Mouse (Mus musculus): ENCODE data around the gene Schip1.
"Not testable (repeated sequence)": the region's sequence is repeated elsewhere in the genome, so short reads cannot be mapped to it uniquely, and the experiment has no call there.

The Schip1 gene

GRCm38 (mm10) chr3:68064731-68065130 lies at the start of gene Schip1:
Gene Schip1, plus strand, starts transcription at chr3:68064802.
- in situ Hi-C loops (cut with MboI; ENCODE audit: low pct_unique_long_range_greater_than_20kb in 1 of 2, low sequenced_read_pairs in 2 of 2, unreplicated experiment in 1 of 2): loop anchor here (10.0 to 25.0 kb wide), 3 partner anchors 473 to 648 kb away; no protein-coding TSS in a partner anchor

GRCm38 (mm10) chr3:68015786-68016185 lies 48.8 kb upstream of the Schip1 start:
- in situ Hi-C loops (cut with MboI; ENCODE audit: low pct_unique_long_range_greater_than_20kb in 1 of 2, low sequenced_read_pairs in 2 of 2, unreplicated experiment in 1 of 2): no loop called here

GRCm38 (mm10) chr3:68019401-68019800 lies 45.2 kb upstream of the Schip1 start:
- in situ Hi-C loops (cut with MboI; ENCODE audit: low pct_unique_long_range_greater_than_20kb in 1 of 2, low sequenced_read_pairs in 2 of 2, unreplicated experiment in 1 of 2): no loop called here

- in situ Hi-C loops (cut with MboI; ENCODE audit: low pct_unique_long_range_greater_than_20kb in 1 of 2, low sequenced_read_pairs in 2 of 2, unreplicated experiment in 1 of 2): loop anchor here (25.0 kb wide), 2 partner anchors 399 to 424 kb away; no protein-coding TSS in a partner anchor
Measured at GRCm38 (mm10) chr3:68036097-68036496, 28.5 kb upstream of the Schip1 start.

GRCm38 (mm10) chr3:68042951-68043350 lies 21.7 kb upstream of the Schip1 start:
- in situ Hi-C loops (cut with MboI; ENCODE audit: low pct_unique_long_range_greater_than_20kb in 1 of 2, low sequenced_read_pairs in 2 of 2, unreplicated experiment in 1 of 2): loop anchor here (25.0 kb wide), 2 partner anchors 406 to 431 kb away; no protein-coding TSS in a partner anchor

GRCm38 (mm10) chr3:68045475-68046416 lies 18.9 kb upstream of the Schip1 start:
- in situ Hi-C loops (cut with MboI; ENCODE audit: low pct_unique_long_range_greater_than_20kb in 1 of 2, low sequenced_read_pairs in 2 of 2, unreplicated experiment in 1 of 2): loop anchor here (25.0 kb wide), 2 partner anchors 408 to 433 kb away; no protein-coding TSS in a partner anchor

GRCm38 (mm10) chr3:68053538-68053937 lies 11.1 kb upstream of the Schip1 start:
- in situ Hi-C loops (cut with MboI; ENCODE audit: low pct_unique_long_range_greater_than_20kb in 1 of 2, low sequenced_read_pairs in 2 of 2, unreplicated experiment in 1 of 2): loop anchor here (25.0 kb wide), 2 partner anchors 484 to 659 kb away; no protein-coding TSS in a partner anchor

- in situ Hi-C loops (cut with MboI; ENCODE audit: low pct_unique_long_range_greater_than_20kb in 1 of 2, low sequenced_read_pairs in 2 of 2, unreplicated experiment in 1 of 2): loop anchor here (25.0 kb wide), 2 partner anchors 482 to 657 kb away; no protein-coding TSS in a partner anchor
Measured at GRCm38 (mm10) chr3:68055071-68055470, 9.5 kb upstream of the Schip1 start.

GRCm38 (mm10) chr3:68056373-68057275 lies 8.0 kb upstream of the Schip1 start:
- in situ Hi-C loops (cut with MboI; ENCODE audit: low pct_unique_long_range_greater_than_20kb in 1 of 2, low sequenced_read_pairs in 2 of 2, unreplicated experiment in 1 of 2): loop anchor here (25.0 kb wide), 2 partner anchors 481 to 656 kb away; no protein-coding TSS in a partner anchor

- in situ Hi-C loops (cut with MboI; ENCODE audit: low pct_unique_long_range_greater_than_20kb in 1 of 2, low sequenced_read_pairs in 2 of 2, unreplicated experiment in 1 of 2): loop anchor here (25.0 kb wide), 2 partner anchors 478 to 653 kb away; no protein-coding TSS in a partner anchor
Measured at GRCm38 (mm10) chr3:68059162-68059800, 5.3 kb upstream of the Schip1 start.

- in situ Hi-C loops (cut with MboI; ENCODE audit: low pct_unique_long_range_greater_than_20kb in 1 of 2, low sequenced_read_pairs in 2 of 2, unreplicated experiment in 1 of 2): loop anchor here (25.0 kb wide), 2 partner anchors 466 to 641 kb away; no protein-coding TSS in a partner anchor
Measured at GRCm38 (mm10) chr3:68071395-68072386, 7.1 kb downstream of the Schip1 start.

GRCm38 (mm10) chr3:68077406-68077805 lies 12.8 kb downstream of the Schip1 start:
- in situ Hi-C loops (cut with MboI; ENCODE audit: low pct_unique_long_range_greater_than_20kb in 1 of 2, low sequenced_read_pairs in 2 of 2, unreplicated experiment in 1 of 2): no loop called here

- in situ Hi-C loops (cut with MboI; ENCODE audit: low pct_unique_long_range_greater_than_20kb in 1 of 2, low sequenced_read_pairs in 2 of 2, unreplicated experiment in 1 of 2): no loop called here
Measured at GRCm38 (mm10) chr3:68085024-68085423, 20.4 kb downstream of the Schip1 start.

- in situ Hi-C loops (cut with MboI; ENCODE audit: low pct_unique_long_range_greater_than_20kb in 1 of 2, low sequenced_read_pairs in 2 of 2, unreplicated experiment in 1 of 2): no loop called here
Measured at GRCm38 (mm10) chr3:68092108-68092507, 27.5 kb downstream of the Schip1 start.

- in situ Hi-C loops (cut with MboI; ENCODE audit: low pct_unique_long_range_greater_than_20kb in 1 of 2, low sequenced_read_pairs in 2 of 2, unreplicated experiment in 1 of 2): no loop called here
Measured at GRCm38 (mm10) chr3:68096724-68097431, 32.3 kb downstream of the Schip1 start.

- in situ Hi-C loops (cut with MboI; ENCODE audit: low pct_unique_long_range_greater_than_20kb in 1 of 2, low sequenced_read_pairs in 2 of 2, unreplicated experiment in 1 of 2): not testable (repeated sequence)
Measured at GRCm38 (mm10) chr3:68099561-68099960, 35.0 kb downstream of the Schip1 start.
